20 mouse cellular contexts compared by ENCODE assay signal in the genomic region with DNA sequence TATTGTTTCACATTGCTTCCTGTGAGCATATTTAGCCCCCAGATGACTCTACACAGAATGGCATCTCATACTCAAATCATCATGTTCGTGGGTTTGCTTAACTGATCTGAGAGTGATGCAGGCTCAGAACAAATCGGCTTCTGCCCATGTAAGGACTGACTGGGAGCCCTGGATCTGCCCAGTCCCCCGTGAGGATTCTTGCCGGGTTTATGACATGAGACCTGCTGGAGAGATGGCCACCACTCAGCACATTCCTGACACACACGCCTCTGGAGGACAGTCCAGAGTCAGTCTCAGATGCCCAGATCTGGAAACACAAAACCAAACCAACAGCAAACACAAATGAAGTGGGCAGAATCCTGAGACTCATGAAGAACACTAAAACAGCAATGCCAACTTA.
A peak's percentile ranks its signal among the peaks of the same experiment; 100 is the strongest.
DNase-seq lines count a peak whose midpoint lies in the region; ATAC-seq and TF ChIP-seq lines count a peak whose summit lies in the region.
"Had no signal": no experiment of that assay in that cellular context is flagged by ENCODE, and none has a peak within 500 bp of the region (broad histone marks: within the 10 kb centered on the region; RNA-seq: fewer than 3 reads in every experiment).

No protein-coding gene starts in this region.

- no peak for TF ChIP-seq POLR2A in embryonic fibroblast, embryonic 13.5 days (IDR thresholded peaks at IDR 0.05; ENCODE audit: low read depth, low read length)

- no peak overlapping the region for H3K4me3 ChIP-seq in embryonic fibroblast, embryonic 13.5 days (ENCODE audit: insufficient read depth, low read length)
- H3K4me3 ChIP-seq: embryonic facial prominence, embryonic 15.5 days; forebrain, embryonic 15.5 days; hindbrain, embryonic 13.5 days; intestine, embryonic 15.5 days had no signal

- intact Hi-C loops in heart, postnatal 25 days (cut with DNase I): no loop called here

- peaks cover 7% of the 10 kb centered on the region for H3K4me1 ChIP-seq in embryonic fibroblast, embryonic 13.5 days (ENCODE audit: control insufficient read depth, insufficient read depth, low read length)
- H3K4me1 ChIP-seq: embryonic facial prominence, embryonic 15.5 days; forebrain, embryonic 15.5 days; hindbrain, embryonic 13.5 days; intestine, embryonic 15.5 days had no signal

- no peak for TF ChIP-seq CTCF in embryonic fibroblast, embryonic 13.5 days (IDR thresholded peaks at IDR 0.05; ENCODE audit: borderline replicate concordance, insufficient read depth, low read length)

- peak overlapping the region; percentile 30; the same call in 1 of the 2 replicates for H3K27ac ChIP-seq in embryonic fibroblast, embryonic 13.5 days (ENCODE audit: insufficient read depth, low read length)
- H3K27ac ChIP-seq: embryonic facial prominence, embryonic 15.5 days; forebrain, embryonic 15.5 days; hindbrain, embryonic 13.5 days; hindbrain, postnatal 0 days; intestine, embryonic 15.5 days had no signal

- DNase-seq in heart, adult 11 months: peak; percentile 75
- no peak for DNase-seq in heart, adult 8-10 months (ENCODE audit: low spot score)
- peak; percentile 45 for DNase-seq in heart, postnatal 4 days
- no peak for DNase-seq in heart, postnatal 25 days (ENCODE audit: low spot score)
- peak; percentile 26 for DNase-seq in gastrocnemius, postnatal 25 days
- DNase-seq: adrenal gland, adult 8-10 months; adrenal gland, postnatal 36 days; cerebellum, adult 11 months; cerebellum, adult 8-10 months; cerebellum, postnatal 14 days; embryo, embryonic 11 days; heart, postnatal 36 days; kidney, adult 18-20 months had no signal

- ATAC-seq in cerebellum, adult (ENCODE audit: insufficient number of reproducible peaks, low FRiP score, low TSS enrichment): no peak
- ATAC-seq: forebrain, embryonic 15.5 days; hindbrain, postnatal 0 days; intestine, embryonic 15.5 days had no signal

Comparison
In these comparisons a context has a peak if more than half of its experiments do, and no peak if none do; other contexts are left out.
1. DNase-seq: peak in heart, adult 11 months (single experiment), heart, postnatal 4 days (single experiment) and gastrocnemius, postnatal 25 days (single experiment); none in heart, adult 8-10 months (single experiment) and heart, postnatal 25 days (single experiment).